Mouse (Mus musculus) small intestine, adult 2 months (tissue): ENCODE results near the gene Wdr25.

Experiments
- CTCF ChIP-seq: fragments of 200-500 bp; IDR thresholded peaks from 2 replicates; pipeline ENCODE4 v1.5.1; 2012; ENCODE audit warnings: low read depth, mild to moderate bottlenecking, control low read depth, inconsistent platforms, low read length, moderate library complexity, mixed read lengths; ENCODE audit not compliant: insufficient replicate concordance, insufficient read length; ENCODE audit errors: extremely low read depth
- POLR2A ChIP-seq: fragments of 200-500 bp; IDR thresholded peaks from 2 replicates; pipeline ENCODE4 v1.6.1; 2012; ENCODE audit warnings: low read depth, mild to moderate bottlenecking, control low read depth, inconsistent platforms, low read length, moderate library complexity

GRCm38 (mm10) chr12:109023780-109024179 is 130.3 kb downstream of the Wdr25 start:
- TF ChIP-seq CTCF (no peak), POLR2A (no peak)
